Mouse (Mus musculus) kidney, adult 2 months (tissue): ENCODE data around the gene Cckar. TPM values are rescaled to one million over a fixed set of nuclear protein-coding genes. Genes with fewer than 3 reads are reported as not detected.
"Not testable (repeated sequence)": the region's sequence is repeated elsewhere in the genome, so short reads cannot be mapped to it uniquely, and the experiment has no call there.

ENCODE experiments used
- DNase-seq: peaks from one replicate; pipeline ENCODE4 v3.0.0; 2021
- H3K27ac ChIP-seq: fragments of 200-500 bp; 2 replicates; pipeline ENCODE4 v1.5.1; 2012; ENCODE audit warnings: low read depth, low read length, control low read depth, inconsistent platforms; ENCODE audit not compliant: insufficient read depth
- H3K27me3 ChIP-seq: fragments of 200-500 bp; replicated peaks from 2 replicates; pipeline ENCODE4 v1.6.1; 2012; ENCODE audit warnings: mild to moderate bottlenecking, moderate library complexity, low read length, inconsistent platforms; ENCODE audit not compliant: control insufficient read depth, insufficient read depth
- H3K36me3 ChIP-seq: fragments of 200-500 bp; 2 replicates; pipeline ENCODE4 v1.6.1; 2012; ENCODE audit warnings: mild to moderate bottlenecking, moderate library complexity, low read length, inconsistent platforms; ENCODE audit not compliant: control insufficient read depth, insufficient read depth
- H3K4me1 ChIP-seq: fragments of 200-500 bp; 2 replicates; pipeline ENCODE4 v1.6.1; 2011; ENCODE audit warnings: low read length; ENCODE audit not compliant: control insufficient read depth, insufficient read depth
- H3K4me3 ChIP-seq: fragments of 200-500 bp; 2 replicates; pipeline ENCODE4 v1.5.1; 2011; ENCODE audit warnings: mild to moderate bottlenecking, low read depth, low read length, control low read depth; ENCODE audit not compliant: insufficient read depth
- CTCF ChIP-seq: fragments of 200-500 bp; conservative IDR thresholded peaks from 2 replicates; pipeline ENCODE4 v1.5.1; 2011; ENCODE audit warnings: low read depth, mild to moderate bottlenecking, control low read depth, low read length, moderate library complexity, mixed read lengths; ENCODE audit not compliant: insufficient read depth, insufficient read length
- POLR2A ChIP-seq: fragments of 200-500 bp; IDR thresholded peaks from one replicate; pipeline ENCODE4 v1.6.1; 2011; ENCODE audit warnings: low read depth, low read length, control low read depth
- WGBS: fragments of 180-500 bp; shearing (Covaris S2); methylation state at CpG from one replicate; pipeline ENCODE4 v1.1.7; 2018; 5-methylcytosine and 5-hydroxymethylcytosine counted together
- polyA plus RNA-seq: library from polyadenylated mRNA; depleted of rRNA; stranded (reverse); fragments of >200 nt; gene quantifications from 2 replicates; pipeline ENCODE4 v1.2.3, GENCODE M21; 2012

Gene Cckar
- polyA plus RNA-seq, 1 experiment, result 46.0 TPM

- WGBS, result 82% methylated on average over 8 of the region's 8 CpGs
- no peak for TF ChIP-seq CTCF
- TF ChIP-seq POLR2A, result no peak
- DNase-seq, result no peak
- Histone ChIP-seq H3K4me1 (no peaks in the 10 kb centered on the region), H3K4me3 (no peak overlapping the region), H3K27me3 (no peaks in the 10 kb centered on the region), H3K36me3 (no peaks in the 10 kb centered on the region), H3K27ac (no peak overlapping the region)
Measured at GRCm38 (mm10) chr5:53676671-53677070, 30.8 kb downstream of the Cckar start.

GRCm38 (mm10) chr5:53673493-53674150, 33.9 kb downstream of the Cckar start:
- not testable (repeated sequence) for H3K36me3 ChIP-seq, DNase-seq, H3K4me3 ChIP-seq, H3K27me3 ChIP-seq, H3K27ac ChIP-seq, H3K4me1 ChIP-seq
- 90% methylated on average over 6 of the region's 6 CpGs for WGBS

GRCm38 (mm10) chr5:53672352-53672751, 35.2 kb downstream of the Cckar start:
- Histone ChIP-seq H3K36me3 (no peaks in the 10 kb centered on the region), H3K4me1 (no peaks in the 10 kb centered on the region), H3K27me3 (no peaks in the 10 kb centered on the region), H3K4me3 (no peak overlapping the region), H3K27ac (no peak overlapping the region)
- 18% methylated on average over 5 of the region's 5 CpGs for WGBS
- TF ChIP-seq POLR2A (no peak), CTCF (peak; percentile 88)
- peak; percentile 74 for DNase-seq

- no peak overlapping the region for H3K27ac ChIP-seq
- no peaks in the 10 kb centered on the region for H3K27me3 ChIP-seq
- 77% methylated on average over 4 of the region's 4 CpGs for WGBS
- DNase-seq, result no peak
- H3K4me1 ChIP-seq, result no peaks in the 10 kb centered on the region
- H3K36me3 ChIP-seq, result no peaks in the 10 kb centered on the region
- H3K4me3 ChIP-seq, result no peak overlapping the region
- TF ChIP-seq CTCF (no peak), POLR2A (no peak)
Measured at GRCm38 (mm10) chr5:53671507-53671906, 36.0 kb downstream of the Cckar start.

- no peak overlapping the region for H3K4me3 ChIP-seq
- H3K4me1 ChIP-seq, result no peaks in the 10 kb centered on the region
- 78% methylated on average over 10 of the region's 10 CpGs for WGBS
- H3K27ac ChIP-seq, result no peak overlapping the region
- H3K36me3 ChIP-seq, result no peaks in the 10 kb centered on the region
- TF ChIP-seq CTCF (no peak), POLR2A (no peak)
- H3K27me3 ChIP-seq, result no peaks in the 10 kb centered on the region
- no peak for DNase-seq
Measured at GRCm38 (mm10) chr5:53670321-53670938, 37.1 kb downstream of the Cckar start.

GRCm38 (mm10) chr5:53668021-53668420, 39.5 kb downstream of the Cckar start:
- Histone ChIP-seq H3K27ac (no peak overlapping the region), H3K4me3 (no peak overlapping the region), H3K27me3 (no peaks in the 10 kb centered on the region), H3K36me3 (no peaks in the 10 kb centered on the region), H3K4me1 (no peaks in the 10 kb centered on the region)
- 90% methylated on average over 5 of the region's 5 CpGs for WGBS
- no peak for DNase-seq
- TF ChIP-seq CTCF (no peak), POLR2A (no peak)

GRCm38 (mm10) chr5:53663665-53664064, 43.8 kb downstream of the Cckar start:
- TF ChIP-seq CTCF, result no peak
- TF ChIP-seq POLR2A, result no peak
- H3K4me1 ChIP-seq, result no peaks in the 10 kb centered on the region

More at GRCm38 (mm10) chr5:53663665-53664064, 43.8 kb downstream of the Cckar start:
- no peak overlapping the region for H3K27ac ChIP-seq
- H3K36me3 ChIP-seq, result no peaks in the 10 kb centered on the region
- no peak for DNase-seq
- H3K4me3 ChIP-seq, result no peak overlapping the region
- no peaks in the 10 kb centered on the region for H3K27me3 ChIP-seq
